Mouse (Mus musculus) CH12.LX (cell line): ENCODE measurements around the gene Coasy. TPM values are rescaled to one million over a fixed set of nuclear protein-coding genes. Genes with fewer than 3 reads are reported as not detected.

Source experiments
- DNase-seq: peaks from one replicate; pipeline ENCODE4 v3.0.0-alpha.2; 2013; ENCODE audit errors: extremely low read depth
- H3K27ac ChIP-seq: 2 replicates; pipeline ENCODE4 v1.5.1; 2012; ENCODE audit warnings: low read depth, mild to moderate bottlenecking, control low read depth, moderate library complexity; ENCODE audit not compliant: insufficient read depth
- H3K27me3 ChIP-seq: replicated peaks from 2 replicates; pipeline ENCODE3; 2012; ENCODE audit warnings: inconsistent platforms
- H3K36me3 ChIP-seq, 2 experiments: replicated peaks in 1 of 2; 2 replicates each; pipeline versions ENCODE3 to v1.6.1; 2012; ENCODE audit warnings: inconsistent platforms in 1 of 2, low read length in 1 of 2, mild to moderate bottlenecking in 1 of 2, mixed read lengths in 1 of 2, moderate library complexity in 1 of 2; ENCODE audit not compliant: control insufficient read depth in 1 of 2, insufficient read depth in 1 of 2
- H3K4me1 ChIP-seq, 2 experiments: 2 replicates each; pipeline ENCODE4 v1.6.1; 2012; ENCODE audit warnings: inconsistent platforms in 1 of 2, moderate library complexity in 1 of 2; ENCODE audit not compliant: insufficient read depth in 2 of 2, control insufficient read depth in 1 of 2
- H3K4me2 ChIP-seq: 2 replicates; pipeline ENCODE4 v1.6.1; 2012; ENCODE audit warnings: low read depth, mild to moderate bottlenecking, control low read depth; ENCODE audit not compliant: poor library complexity, insufficient read depth, severe bottlenecking
- H3K4me3 ChIP-seq, 3 experiments: fragments of 150-350 bp in 1 of 3; sonication (generic) in 1 of 3; replicated peaks in 1 of 3; 2 replicates each; pipeline versions ENCODE3 to v1.5.1; 2011 to 2012; ENCODE audit warnings: low read depth in 2 of 3, low read length in 2 of 3, mild to moderate bottlenecking in 2 of 3, moderate library complexity in 2 of 3, control low read depth in 1 of 3, improper control_type of control experiment in 1 of 3, inconsistent platforms in 1 of 3, mixed read lengths in 1 of 3; ENCODE audit not compliant: poor library complexity in 1 of 3
- H3K79me2 ChIP-seq: replicated peaks from 2 replicates; pipeline ENCODE4 v1.6.1; 2012; ENCODE audit warnings: mild to moderate bottlenecking, moderate library complexity; ENCODE audit not compliant: control insufficient read depth, poor library complexity, insufficient read depth, severe bottlenecking; ENCODE audit errors: extremely low read depth
- H3K9ac ChIP-seq: 2 replicates; pipeline ENCODE4 v1.6.1; 2012; ENCODE audit warnings: low read depth, mild to moderate bottlenecking, control low read depth, moderate library complexity; ENCODE audit not compliant: insufficient read depth
- H3K9me3 ChIP-seq: replicated peaks from 2 replicates; pipeline ENCODE3; 2012; ENCODE audit warnings: low read length, inconsistent platforms, mixed read lengths
- BHLHE40 ChIP-seq: IDR thresholded peaks from 2 replicates; pipeline ENCODE4 v1.6.1; 2011; ENCODE audit warnings: mild to moderate bottlenecking, low read depth, low read length, improper control_type of control experiment
- CHD1 ChIP-seq: IDR thresholded peaks from 2 replicates; pipeline ENCODE4 v1.6.1; 2012; ENCODE audit warnings: low read depth, low read length, improper control_type of control experiment, inconsistent platforms
- CHD2 ChIP-seq: IDR thresholded peaks from 2 replicates; pipeline ENCODE4 v1.6.1; 2011; ENCODE audit warnings: low read length, improper control_type of control experiment
- EP300 ChIP-seq: IDR thresholded peaks from 2 replicates; pipeline ENCODE4 v1.6.1; 2011; ENCODE audit warnings: low read length, improper control_type of control experiment
- ETS1 ChIP-seq: conservative IDR thresholded peaks from 2 replicates; pipeline ENCODE4 v1.6.1; 2012; ENCODE audit warnings: low read depth, mild to moderate bottlenecking, inconsistent platforms, low read length, improper control_type of control experiment, moderate library complexity
- GABPA ChIP-seq: IDR thresholded peaks from 2 replicates; pipeline ENCODE4 v1.6.1; 2012; ENCODE audit warnings: low read depth, low read length, improper control_type of control experiment, inconsistent platforms; ENCODE audit not compliant: insufficient replicate concordance
- HCFC1 ChIP-seq: IDR thresholded peaks from 2 replicates; pipeline ENCODE4 v1.6.1; 2012; ENCODE audit warnings: low read depth, mild to moderate bottlenecking, inconsistent platforms, low read length, improper control_type of control experiment
- IRF4 ChIP-seq: IDR thresholded peaks from 2 replicates; pipeline ENCODE4 v1.6.1; 2014; ENCODE audit warnings: low read depth, mild to moderate bottlenecking, inconsistent platforms, low read length, improper control_type of control experiment
- JUN ChIP-seq: IDR thresholded peaks from 2 replicates; pipeline ENCODE4 v1.6.1; 2011; ENCODE audit warnings: low read depth, mild to moderate bottlenecking, low read length, improper control_type of control experiment, moderate library complexity; ENCODE audit not compliant: insufficient read depth
- KAT2A ChIP-seq: IDR thresholded peaks from 2 replicates; pipeline ENCODE4 v1.6.1; 2012; ENCODE audit warnings: low read length, improper control_type of control experiment, inconsistent platforms; ENCODE audit not compliant: insufficient replicate concordance
- MEF2A ChIP-seq: IDR thresholded peaks from 2 replicates; pipeline ENCODE4 v1.6.1; 2014; ENCODE audit warnings: low read depth, mild to moderate bottlenecking, inconsistent platforms, low read length, improper control_type of control experiment, borderline replicate concordance
- MXI1 ChIP-seq: IDR thresholded peaks from 2 replicates; pipeline ENCODE4 v1.6.1; 2011; ENCODE audit warnings: mild to moderate bottlenecking, low read depth, low read length, improper control_type of control experiment
- MYC ChIP-seq: IDR thresholded peaks from 2 replicates; pipeline ENCODE4 v1.6.1; 2011; ENCODE audit warnings: low read depth, mild to moderate bottlenecking, improper control_type of control experiment, low read length
- NELFE ChIP-seq: IDR thresholded peaks from 2 replicates; pipeline ENCODE4 v1.6.1; 2011; ENCODE audit warnings: low read depth, low read length, improper control_type of control experiment
- PAX5 ChIP-seq: IDR thresholded peaks from 2 replicates; pipeline ENCODE4 v1.6.1; 2012; ENCODE audit warnings: low read length, inconsistent platforms, mixed read lengths
- POLR2A ChIP-seq: IDR thresholded peaks from 2 replicates; pipeline ENCODE4 v1.6.1; 2011; ENCODE audit warnings: low read depth, mild to moderate bottlenecking, improper control_type of control experiment, low read length
- POLR2AphosphoS2 ChIP-seq: IDR thresholded peaks from 2 replicates; pipeline ENCODE4 v1.6.1; 2011; ENCODE audit warnings: low read depth, low read length, improper control_type of control experiment
- RAD21 ChIP-seq: IDR thresholded peaks from 2 replicates; pipeline ENCODE4 v1.6.1; 2011; ENCODE audit warnings: low read depth, mild to moderate bottlenecking, low read length, improper control_type of control experiment, moderate library complexity
- RCOR1 ChIP-seq: conservative IDR thresholded peaks from 2 replicates; pipeline ENCODE4 v1.6.1; 2012; ENCODE audit warnings: low read depth, mild to moderate bottlenecking, inconsistent platforms, low read length, improper control_type of control experiment
- SIN3A ChIP-seq: IDR thresholded peaks from 2 replicates; pipeline ENCODE4 v1.6.1; 2012; ENCODE audit warnings: low read length, improper control_type of control experiment, inconsistent platforms
- TCF12 ChIP-seq: IDR thresholded peaks from 2 replicates; pipeline ENCODE4 v1.6.1; 2014; ENCODE audit warnings: low read depth, mild to moderate bottlenecking, inconsistent platforms, low read length, improper control_type of control experiment
- USF1 ChIP-seq: IDR thresholded peaks from 2 replicates; pipeline ENCODE4 v1.6.1; 2014; ENCODE audit warnings: low read depth, mild to moderate bottlenecking, inconsistent platforms, low read length, improper control_type of control experiment
- ZC3H11A ChIP-seq: IDR thresholded peaks from 2 replicates; pipeline ENCODE4 v1.6.1; 2012; ENCODE audit warnings: low read depth, mild to moderate bottlenecking, inconsistent platforms, low read length, improper control_type of control experiment
- ZKSCAN1 ChIP-seq: IDR thresholded peaks from 2 replicates; pipeline ENCODE4 v1.6.1; 2012; ENCODE audit warnings: low read depth, inconsistent platforms, low read length, improper control_type of control experiment, borderline replicate concordance
- ZMIZ1 ChIP-seq: IDR thresholded peaks from 2 replicates; pipeline ENCODE4 v1.6.1; 2012; ENCODE audit warnings: low read depth, mild to moderate bottlenecking, inconsistent platforms, low read length, improper control_type of control experiment
- ZNF384 ChIP-seq: IDR thresholded peaks from 2 replicates; pipeline ENCODE4 v1.6.1; 2012; ENCODE audit warnings: low read depth, low read length, improper control_type of control experiment, inconsistent platforms
- dilution Hi-C: fragments of 300-500 bp; cut with MboI; formaldehyde crosslinking; loops from 2 replicates; pipeline ENCODE4 v1.14.3; 2020; ENCODE audit warnings: low sequenced_read_pairs; ENCODE audit not compliant: extremely low pct_unique_long_range_greater_than_20kb, extremely low pct_ligation_motif_present
- in situ Hi-C: fragments of 300-500 bp; cut with MboI; formaldehyde crosslinking; loops from 3 replicates; pipeline ENCODE4 v1.14.3; 2019; ENCODE audit warnings: low sequenced_read_pairs, low pct_ligation_motif_present, low pct_unique_long_range_greater_than_20kb, mixed read lengths
- polyA plus RNA-seq: library from polyadenylated mRNA; unstranded; fragments of >175 nt; gene quantifications from 2 replicates; pipeline ENCODE4 v1.2.1, GENCODE M21; 2012; ENCODE audit warnings: low read depth; ENCODE audit not compliant: insufficient read length
- total RNA-seq, 2 experiments: library from RNA; depleted of rRNA; stranded (reverse); fragments of 300-350 nt in 1 of 2; fragments of >200 nt in 1 of 2; gene quantifications; 2 replicates each; pipeline ENCODE4 v1.2.3; 2012 to 2014

The Coasy gene
- total and polyA plus RNA-seq, 3 experiments, result 60.4 to 78.9 (median 63.4) TPM

GRCm38 (mm10) chr11:101045826-101046225, 36.5 kb upstream of the Coasy start:
- Histone ChIP-seq H3K4me1 (no peaks in the 10 kb centered on the region), H3K4me2 (no peak overlapping the region)
- no peak for TF ChIP-seq USF1
- no peak for TF ChIP-seq NELFE
- TF ChIP-seq SIN3A, result no peak
- TF ChIP-seq BHLHE40, result no peak
- TF ChIP-seq PAX5, result no peak
- no peak for TF ChIP-seq POLR2A
- TF ChIP-seq IRF4, result no peak
- TF ChIP-seq EP300, result no peak
- TF ChIP-seq RCOR1, result no peak
- no peak for TF ChIP-seq KAT2A
- no peak for TF ChIP-seq ZKSCAN1
- no peak for TF ChIP-seq TCF12
- no peak for TF ChIP-seq MYC
- no peak for TF ChIP-seq ZNF384
- TF ChIP-seq MEF2A, result no peak
- TF ChIP-seq CHD2, result no peak
- TF ChIP-seq ETS1, result no peak
- TF ChIP-seq, all 38 proteins: peak for 0
- dilution Hi-C loops (no loop called here), in situ Hi-C loops (no loop called here)
- DNase-seq, result no peak
- Histone ChIP-seq H3K36me3 (peaks cover 87 to 99% of the 10 kb centered on the region in 2 experiments), H3K27ac (no peak overlapping the region), H3K9ac (no peak overlapping the region), H3K9me3 (no peaks in the 10 kb centered on the region), H3K27me3 (no peaks in the 10 kb centered on the region), H3K79me2 (no peaks in the 10 kb centered on the region), H3K4me3 (no peak overlapping the region)

- H3K27me3 ChIP-seq, result no peaks in the 10 kb centered on the region
- H3K4me3 ChIP-seq, result no peak overlapping the region
- DNase-seq, result no peak
- H3K9ac ChIP-seq, result no peak overlapping the region
- no peaks in the 10 kb centered on the region for H3K4me1 ChIP-seq
- TF ChIP-seq POLR2AphosphoS2, result no peak
- no peak for TF ChIP-seq PAX5
- TF ChIP-seq ZMIZ1, result no peak
- no peak for TF ChIP-seq CHD2
- no peak for TF ChIP-seq HCFC1
- no peak for TF ChIP-seq KAT2A
- no peak for TF ChIP-seq RCOR1
- TF ChIP-seq JUN, result no peak
- TF ChIP-seq GABPA, result no peak
- no peak for TF ChIP-seq CHD1
- no peak for TF ChIP-seq RAD21
- TF ChIP-seq MXI1, result no peak
- TF ChIP-seq SIN3A, result no peak
- TF ChIP-seq TCF12, result no peak
- TF ChIP-seq ZC3H11A, result no peak
- TF ChIP-seq, all 38 proteins: peak for 0
- dilution Hi-C loops, result no loop called here
- Histone ChIP-seq H3K36me3 (peaks cover 89 to 99% of the 10 kb centered on the region in 2 experiments), H3K4me2 (no peak overlapping the region), H3K27ac (no peak overlapping the region), H3K79me2 (no peaks in the 10 kb centered on the region), H3K9me3 (no peaks in the 10 kb centered on the region)
- in situ Hi-C loops, result no loop called here
Measured at GRCm38 (mm10) chr11:101046440-101046839, 35.9 kb upstream of the Coasy start.
